Mouse (Mus musculus) layer of hippocampus, adult 8-10 months (tissue): ENCODE data around the gene Emd. TPM values are rescaled to one million over a fixed set of nuclear protein-coding genes. Genes with fewer than 3 reads are reported as not detected.

Experiments
- DNase-seq, 2 experiments: peaks; one replicate each; pipeline ENCODE4 v3.0.0; 2022; ENCODE audit warnings: low spot score in 2 of 2
- microRNA-seq, 2 experiments: library from miRNA; unstranded; fragments of <30 nt; microRNA quantifications; one replicate each; pipeline ENCODE4 v1.2.0; 2022
- total RNA-seq, 4 experiments: library from RNA; stranded (reverse); gene quantifications; 2 replicates each; pipeline ENCODE4 v1.2.4; 2022

Emd gene
- total RNA-seq, 4 experiments from 2014 or later, result 33.0 to 42.3 (median 35.6) TPM

GRCm38 (mm10) chrX:74273422-74274322, 19.2 kb downstream of the Emd start:
- no peak for DNase-seq

- DNase-seq, result no peak
These were observed 23.4 kb downstream of the Emd start for GRCm38 (mm10) chrX:74277916-74278315.

- DNase-seq, result no peak
These were observed 26.7 kb downstream of the Emd start for GRCm38 (mm10) chrX:74281041-74281731.

GRCm38 (mm10) chrX:74281732-74282394, 27.4 kb downstream of the Emd start, which contains the start of the genes Taz and Dnase1l1:
TSS of gene Taz (plus strand) at chrX:74281912.
TSS of gene Dnase1l1 (minus strand) at chrX:74282337.
- peak; percentile 38 to 42 for DNase-seq

GRCm38 (mm10) chrX:74282395-74283091, 28.1 kb downstream of the Emd start:
- DNase-seq, result peak; percentile 81 to 82

GRCm38 (mm10) chrX:74283092-74283437, 28.6 kb downstream of the Emd start:
- no peak for DNase-seq

GRCm38 (mm10) chrX:74293431-74293830, 38.9 kb downstream of the Emd start:
- DNase-seq, result no peak

GRCm38 (mm10) chrX:74296538-74297448, 42.3 kb downstream of the Emd start, which contains the start of gene Atp6ap1:
TSS of gene Atp6ap1 (plus strand) at chrX:74297097.
- DNase-seq, result peak; percentile 94 to 95

- DNase-seq, result no peak
These were observed 43.9 kb downstream of the Emd start for GRCm38 (mm10) chrX:74298348-74298747.

GRCm38 (mm10) chrX:74299721-74300120, 45.2 kb downstream of the Emd start:
- no peak for DNase-seq

- DNase-seq, result peak; percentile 54 to 62
These were observed 50.6 kb downstream of the Emd start, which contains the start of gene Gdi1 for GRCm38 (mm10) chrX:74304867-74305700. TSS of gene Gdi1 (plus strand) at chrX:74304998.

Small RNA genes lying within 50 kb of the gene (microRNA-seq; reads per million reads assigned to microRNA genes)
- gene Mir7091, result 0 reads per million in 2 experiments

Other genes starting within 250 kb of the Emd start
- 10 to 100 TPM; 49.9 to 75.1 (median 63.7) TPM for gene Irak1, start 230.8 kb upstream of the Emd start, total RNA-seq
- under 1 TPM in 2 of 4 experiments, not detected in 2; 0.45 to 0.83 TPM for gene Opn1mw, start 127.2 kb upstream of the Emd start, total RNA-seq
- 10 to 100 TPM; 85.8 to 96.1 (median 91.7) TPM for gene Mecp2, start 119.3 kb upstream of the Emd start, total RNA-seq
- gene Tex28, start 86.8 kb upstream of the Emd start, total RNA-seq, result not detected
- under 1 TPM in 2 of 4 experiments, not detected in 2; 0.20 to 0.24 TPM for gene Tktl1, start 77.4 kb upstream of the Emd start, total RNA-seq
- gene Flna, start 4.9 kb upstream of the Emd start, total RNA-seq, result 100 to 1,000 TPM in 1 of 4 experiments, 10 to 100 TPM in 3; 70.1 to 101 (median 86.8) TPM
- 100 to 1,000 TPM; 106 to 243 (median 166) TPM for gene Rpl10, start 16.1 kb downstream of the Emd start, total RNA-seq
- gene Taz, start 27.2 kb downstream of the Emd start, total RNA-seq, result 10 to 100 TPM; 64.2 to 86.3 (median 75.9) TPM
- gene Dnase1l1, start 27.6 kb downstream of the Emd start, total RNA-seq, result 1 to 10 TPM; 2.9 to 7.3 (median 5.2) TPM
- 100 to 1,000 TPM; 325 to 354 (median 338) TPM for gene Atp6ap1, start 42.4 kb downstream of the Emd start, total RNA-seq
- gene Gdi1, start 50.3 kb downstream of the Emd start, total RNA-seq, result 100 to 1,000 TPM; 637 to 728 (median 671) TPM
- gene Fam50a, start 58.3 kb downstream of the Emd start, total RNA-seq, result 10 to 100 TPM; 28.7 to 39.4 (median 30.9) TPM
- gene Plxna3, start 74.4 kb downstream of the Emd start, total RNA-seq, result 10 to 100 TPM; 30.0 to 38.9 (median 33.1) TPM
- gene Lage3, start 98.9 kb downstream of the Emd start, total RNA-seq, result 10 to 100 TPM; 23.8 to 28.8 (median 26.8) TPM
- gene Ubl4a, start 118.5 kb downstream of the Emd start, total RNA-seq, result 10 to 100 TPM; 53.8 to 75.5 (median 62.2) TPM
- 1 to 10 TPM; 2.6 to 3.4 (median 2.9) TPM for gene Slc10a3, start 118.7 kb downstream of the Emd start, total RNA-seq
- 10 to 100 TPM; 18.1 to 27.3 (median 21.7) TPM for gene Fam3a, start 138.6 kb downstream of the Emd start, total RNA-seq
- gene Ikbkg, start 138.6 kb downstream of the Emd start, total RNA-seq, result 10 to 100 TPM; 46.2 to 56.7 (median 50.2) TPM
- gene G6pdx, start 174.5 kb downstream of the Emd start, total RNA-seq, result 10 to 100 TPM; 28.2 to 36.7 (median 30.9) TPM
- gene Gm6880, start 226.7 kb downstream of the Emd start, total RNA-seq, result not detected